Mouse (Mus musculus) large intestine, adult 2 months (tissue): ENCODE data around the gene Plg. TPM values are rescaled to one million over a fixed set of nuclear protein-coding genes. Genes with fewer than 3 reads are reported as not detected.

Experiments
- DNase-seq: peaks from one replicate; pipeline ENCODE4 v3.0.0-alpha.2; 2012; ENCODE audit warnings: low read depth, low spot score
- WGBS: fragments of 180-500 bp; shearing (Covaris S2); methylation state at CpG from one replicate; pipeline ENCODE4 v1.1.7; 2018; 5-methylcytosine and 5-hydroxymethylcytosine counted together
- polyA plus RNA-seq: library from polyadenylated mRNA; depleted of rRNA; stranded (reverse); fragments of >200 nt; gene quantifications from 2 replicates; pipeline ENCODE4 v1.2.3, GENCODE M21; 2012; rRNA removed

Gene Plg
- polyA plus RNA-seq, result 0.05 and 0.09 TPM in 2 replicates

DNA sequence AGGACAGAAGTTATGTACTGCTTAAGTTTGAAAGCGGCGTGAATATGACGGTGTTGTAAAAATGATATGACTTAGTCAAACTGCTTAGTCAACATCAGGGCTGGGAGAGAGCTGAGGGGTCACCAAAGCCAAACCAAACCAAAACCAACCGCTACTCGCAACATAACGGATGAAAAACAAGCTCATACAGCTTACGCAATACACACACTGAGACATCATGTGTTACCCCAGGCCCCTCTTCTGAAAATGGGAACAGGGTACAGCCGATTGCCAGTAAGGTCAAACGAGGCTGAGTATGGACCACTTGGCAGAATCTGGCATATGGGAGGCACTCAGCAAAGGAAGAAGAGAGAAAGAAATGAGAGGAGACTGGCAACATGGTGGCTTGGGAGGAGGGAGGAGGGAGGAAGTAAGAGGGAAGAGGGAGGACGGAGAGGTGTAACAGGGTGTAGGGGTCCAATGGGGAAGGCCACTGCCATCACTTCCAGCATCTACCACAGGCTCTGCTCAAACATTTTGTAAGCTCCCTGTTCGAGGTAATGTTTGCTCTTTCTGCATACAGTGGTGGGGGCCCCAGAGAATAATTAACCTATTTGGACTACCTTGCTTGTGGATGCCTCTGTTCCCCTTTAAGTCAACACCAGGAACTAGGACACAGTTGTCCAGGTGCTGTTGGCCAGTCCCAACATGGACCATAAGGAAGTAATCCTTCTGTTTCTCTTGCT is at the start of gene Plg:
Gene Plg (plus strand): TSS at position 628 of the 725 bp plus-strand sequence.
- WGBS, result 67% methylated on average over 11 of the region's 11 CpGs
- no peak for DNase-seq

DNA sequence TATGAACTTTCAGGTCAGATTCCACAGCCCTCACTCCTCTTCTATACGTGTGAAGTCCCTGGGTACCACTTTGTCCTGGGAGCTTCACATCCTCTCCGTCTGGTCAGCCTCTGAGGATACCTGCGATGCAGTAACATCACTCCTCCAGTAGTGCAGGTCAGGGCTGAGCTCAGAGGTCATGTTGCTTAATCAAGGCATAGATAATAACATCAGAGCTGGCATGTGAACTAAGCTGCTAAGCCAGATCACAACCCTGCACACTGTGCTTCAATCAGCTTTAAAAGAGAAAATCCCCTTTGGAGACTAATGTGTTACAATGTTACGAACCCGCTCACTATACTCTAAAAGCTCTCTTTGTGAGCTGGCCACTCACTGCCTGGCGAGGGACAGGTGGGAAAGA is 43.3 kb upstream of the Plg start:
- WGBS, result 79% methylated on average over 6 of the region's 6 CpGs
- DNase-seq, result no peak

DNA sequence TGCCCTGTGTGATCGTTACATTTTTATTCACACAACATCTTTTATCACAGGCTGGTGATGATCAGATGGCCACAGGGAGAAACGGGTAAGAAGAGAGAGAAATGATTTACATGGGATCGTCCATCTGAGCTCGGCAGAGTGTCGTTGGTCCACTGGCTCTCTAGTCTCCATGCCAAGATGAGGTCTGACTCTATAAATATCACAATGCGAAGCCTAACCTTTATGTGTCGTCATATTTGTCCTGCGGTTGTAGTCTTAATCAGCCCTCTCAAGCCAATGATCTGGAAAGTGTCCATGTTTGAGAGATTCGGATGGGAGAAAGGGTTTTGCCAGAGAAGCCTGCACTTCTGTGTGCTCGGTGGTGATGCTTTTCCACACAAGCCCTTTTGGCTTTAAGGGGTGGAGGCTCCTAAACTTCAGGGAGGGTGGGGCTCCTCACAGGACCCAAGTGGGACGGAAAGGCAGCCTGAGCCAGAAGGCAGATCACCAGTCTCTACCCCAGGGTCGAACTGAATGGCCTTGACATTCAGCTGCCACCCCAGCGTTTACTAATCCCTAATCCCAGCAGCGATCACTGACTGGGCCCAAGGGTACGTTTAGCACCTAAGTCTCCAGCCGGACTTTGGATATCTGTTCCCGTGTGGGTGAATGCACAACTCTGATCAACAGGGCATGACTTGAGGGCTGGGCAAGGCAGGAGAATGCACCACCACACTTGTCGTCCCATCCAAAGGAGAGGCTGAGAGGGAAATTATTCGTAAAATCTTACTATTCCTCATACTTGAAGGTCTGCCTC is 42.1 kb upstream of the Plg start:
- no peak for DNase-seq
- 66% methylated on average over 19 of the region's 19 CpGs for WGBS

DNA sequence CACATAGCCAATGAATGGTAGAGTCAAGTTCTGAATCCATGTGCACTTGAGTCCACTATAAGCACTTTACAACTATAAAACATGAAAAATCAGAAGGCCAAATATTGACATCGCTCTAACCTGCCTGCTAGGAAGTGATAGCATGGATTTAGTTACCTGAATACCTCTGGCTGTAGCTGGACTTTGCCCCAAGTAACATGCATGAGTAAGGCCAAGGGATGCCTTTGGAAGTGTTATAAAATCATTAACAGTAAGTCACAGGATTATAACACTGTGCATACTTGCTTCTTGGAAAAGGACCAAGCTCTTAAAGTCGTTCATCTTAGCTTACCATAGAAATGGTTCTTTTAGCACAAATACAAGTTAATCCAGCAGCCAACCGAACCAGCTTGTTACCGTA is 41.3 kb upstream of the Plg start:
- DNase-seq, result peak; percentile 85
- WGBS, result 20% methylated on average over 4 of the region's 4 CpGs

DNA sequence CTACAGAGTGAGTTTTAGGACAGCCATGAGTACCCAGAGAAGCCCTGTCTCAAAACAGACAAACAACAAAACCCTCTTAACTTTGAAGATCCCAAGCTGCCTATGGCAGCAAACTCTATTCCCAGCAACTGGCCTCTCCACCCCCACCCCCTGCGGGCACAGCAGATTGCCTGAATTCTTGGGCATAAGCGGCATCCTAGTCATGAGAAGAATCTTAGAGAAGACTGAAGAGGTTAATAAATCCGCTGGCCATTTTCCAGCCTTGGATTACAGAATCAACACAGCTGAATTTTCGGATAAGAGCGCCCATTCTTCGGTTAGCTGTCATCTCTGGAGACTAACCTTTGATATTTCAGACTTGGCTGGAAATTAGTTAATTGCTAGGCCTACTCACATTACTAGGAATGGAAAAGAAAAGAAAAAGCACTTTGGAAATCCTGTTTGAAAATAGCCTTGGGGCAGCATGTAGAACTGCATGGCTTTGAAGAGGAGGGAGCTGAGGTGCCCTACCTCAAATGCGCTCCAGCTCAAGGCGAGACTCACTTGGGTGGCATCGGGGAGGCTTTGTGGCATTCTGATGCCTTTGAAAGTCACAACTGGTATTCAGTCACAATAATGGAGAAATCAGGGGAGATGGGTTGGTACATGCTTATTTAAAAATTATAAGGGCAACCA is 34.6 kb upstream of the Plg start:
- 68% methylated on average over 9 of the region's 9 CpGs for WGBS

DNA sequence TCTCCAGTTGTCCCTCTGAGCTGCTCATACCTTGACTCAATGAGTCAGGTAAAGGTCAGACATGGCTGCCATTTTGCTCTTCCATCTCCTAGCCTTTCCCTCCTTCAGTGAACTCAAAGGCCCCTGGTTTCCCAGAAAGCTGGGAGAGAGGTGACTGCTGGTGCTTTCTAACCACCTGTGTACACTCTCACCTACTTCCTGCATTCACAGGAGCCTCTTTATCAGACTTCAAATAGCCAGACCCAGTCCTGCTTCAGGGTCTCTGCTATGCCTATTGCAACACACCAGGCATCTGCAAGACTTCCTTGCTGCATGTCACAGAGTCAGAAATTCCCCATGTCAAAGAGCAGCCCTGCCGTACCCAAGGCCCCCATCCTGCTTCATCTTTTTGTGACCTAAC is 30.9 kb upstream of the Plg start:
- DNase-seq, result no peak
- 68% methylated on average over 1 of the region's 1 CpGs for WGBS

More for the DNA sequence above, 34.6 kb upstream of the Plg start:
- no peak for DNase-seq

DNA sequence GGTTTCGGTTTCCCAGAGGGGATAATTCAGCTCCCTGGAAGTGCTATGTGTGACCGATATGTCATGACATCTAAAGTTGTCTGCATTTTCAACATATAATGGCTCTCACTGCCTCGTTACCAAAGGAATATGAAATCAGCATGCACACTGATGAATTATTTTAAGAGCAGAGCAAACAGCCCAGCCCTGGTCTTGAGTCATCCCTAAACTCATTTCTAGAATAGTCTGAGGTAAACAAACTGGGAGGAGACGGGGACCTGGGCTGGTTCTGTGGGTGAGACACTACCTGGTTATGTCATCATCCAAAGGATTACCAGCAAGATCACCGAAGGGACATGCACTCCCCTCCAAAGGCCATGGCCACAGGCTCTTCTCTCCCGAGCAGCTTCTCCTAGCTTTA is 26.8 kb upstream of the Plg start:
- 64% methylated on average over 6 of the region's 6 CpGs for WGBS
- no peak for DNase-seq

DNA sequence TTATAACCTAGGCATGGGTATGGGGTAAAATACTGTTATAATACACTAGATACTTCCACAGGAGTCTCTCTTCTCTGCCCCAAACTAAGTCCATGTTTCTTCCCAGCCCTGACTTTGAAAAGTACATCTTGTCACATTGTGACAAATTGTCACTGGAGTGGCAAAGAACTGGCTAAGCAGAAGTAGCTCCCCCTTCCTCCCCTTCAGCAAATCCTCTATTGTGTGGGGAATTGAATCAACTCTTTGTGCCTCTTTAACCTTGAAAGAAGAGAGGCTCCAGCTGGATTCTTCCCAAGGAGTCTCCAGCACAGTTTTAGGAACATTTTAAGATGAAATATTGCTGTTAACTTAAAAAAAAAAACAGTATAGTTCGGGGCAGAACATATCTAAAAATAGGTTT is 25.6 kb upstream of the Plg start:
- WGBS, result 54% methylated on average over 1 of the region's 1 CpGs
- no peak for DNase-seq

DNA sequence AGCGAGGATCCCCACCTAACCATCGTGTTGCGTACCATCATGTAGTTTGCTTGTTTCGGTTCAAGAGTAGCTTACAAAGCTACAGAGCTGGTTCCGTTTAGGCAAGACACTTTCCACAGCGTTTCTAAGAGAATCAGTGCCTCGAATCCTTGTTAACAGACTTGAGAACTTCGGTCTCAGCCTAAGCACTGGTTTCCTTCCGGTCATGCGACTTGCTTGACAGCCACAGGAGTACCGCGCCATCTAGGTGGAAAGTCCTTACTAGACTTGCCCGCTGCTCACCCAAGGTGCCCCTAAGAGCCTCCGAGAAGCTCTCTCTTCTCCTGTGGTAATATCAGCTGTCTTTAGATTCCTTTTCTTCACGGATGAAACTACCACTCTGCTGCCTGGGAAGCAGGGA is 18.5 kb upstream of the Plg start:
- WGBS, result 87% methylated on average over 15 of the region's 15 CpGs
- no peak for DNase-seq

DNA sequence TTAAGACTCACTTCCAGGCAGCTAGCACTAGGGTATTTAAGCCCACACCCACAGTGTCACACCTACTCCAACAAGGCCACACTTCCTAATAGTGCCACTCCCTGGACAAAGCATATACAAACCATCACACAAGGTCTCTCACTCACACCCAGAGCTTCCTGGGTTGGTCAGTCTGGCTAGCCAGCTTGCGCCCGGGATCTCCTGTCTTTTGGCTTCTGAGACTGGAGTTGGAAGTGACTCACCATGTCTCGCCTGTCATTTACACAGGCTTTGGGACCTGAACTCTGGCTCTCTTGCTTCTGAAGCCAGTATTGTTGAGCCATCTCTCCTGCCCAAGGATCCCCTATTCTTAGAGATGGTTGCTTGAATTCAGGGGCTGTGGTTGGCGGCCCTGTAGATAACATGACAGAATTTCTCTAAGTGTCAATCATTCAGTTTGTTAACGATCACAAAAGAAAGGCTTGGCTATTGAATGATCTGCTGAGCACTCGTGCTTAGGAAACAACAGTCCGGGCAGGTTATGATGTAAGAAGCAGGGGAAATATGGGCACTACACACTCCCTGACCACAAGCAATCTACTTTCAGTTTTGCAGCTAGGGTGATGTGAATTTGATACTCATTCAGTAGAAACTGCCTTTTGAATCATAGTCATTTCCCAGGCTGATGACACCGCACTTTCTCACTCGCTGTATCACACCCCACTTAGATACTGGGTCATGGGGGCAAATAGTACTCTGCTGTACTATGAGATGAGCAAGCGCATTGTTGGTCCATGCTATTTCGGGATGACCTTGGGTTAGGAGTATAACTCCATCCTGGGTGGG is 14.6 kb upstream of the Plg start:
- WGBS, result 52% methylated on average over 11 of the region's 11 CpGs
- no peak for DNase-seq

DNA sequence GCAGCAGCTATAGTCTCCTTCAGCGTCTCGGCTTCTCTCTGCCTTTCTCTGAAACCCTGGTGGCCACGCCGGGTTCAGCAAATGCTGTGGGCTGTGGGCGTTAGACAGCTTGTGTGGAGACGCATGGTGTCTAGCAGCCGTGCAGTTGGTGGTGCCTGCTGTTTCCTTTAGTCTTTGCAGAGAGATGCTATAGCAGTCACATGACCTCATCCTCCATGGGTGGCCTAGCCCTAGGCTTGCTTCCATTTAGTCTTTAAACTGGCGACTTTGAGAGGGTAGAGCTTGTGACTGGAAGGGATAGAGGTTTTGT is 14.0 kb upstream of the Plg start:
- WGBS, result 60% methylated on average over 8 of the region's 8 CpGs
- no peak for DNase-seq

DNA sequence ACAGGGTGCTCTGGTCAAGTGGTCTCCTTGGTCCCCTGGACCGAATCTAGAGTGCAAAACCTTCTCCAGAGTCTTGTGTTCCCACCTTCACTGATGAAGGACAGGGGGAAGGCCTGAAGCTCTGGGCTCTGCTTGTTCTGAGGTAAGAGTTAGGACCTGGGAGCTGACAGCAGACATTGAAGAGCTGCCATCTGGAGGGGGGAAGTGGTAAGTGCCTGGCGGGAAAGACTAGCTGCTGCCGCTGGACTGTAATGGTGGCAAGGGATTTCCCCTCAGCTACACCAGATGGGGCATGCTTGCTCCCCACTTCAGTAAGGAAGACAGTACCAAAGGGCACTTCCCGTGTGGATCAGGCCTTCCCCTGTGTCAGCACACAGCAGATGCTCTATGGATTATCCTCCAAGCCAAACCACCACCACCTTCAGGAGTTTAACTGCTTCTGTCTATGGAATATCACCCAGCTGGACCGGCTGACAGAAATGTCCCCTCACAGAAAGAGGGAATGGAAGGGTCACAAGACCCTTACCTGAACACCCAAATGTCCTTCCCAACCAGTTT is 11.0 kb upstream of the Plg start:
- 29% methylated on average over 5 of the region's 5 CpGs for WGBS
- no peak for DNase-seq

DNA sequence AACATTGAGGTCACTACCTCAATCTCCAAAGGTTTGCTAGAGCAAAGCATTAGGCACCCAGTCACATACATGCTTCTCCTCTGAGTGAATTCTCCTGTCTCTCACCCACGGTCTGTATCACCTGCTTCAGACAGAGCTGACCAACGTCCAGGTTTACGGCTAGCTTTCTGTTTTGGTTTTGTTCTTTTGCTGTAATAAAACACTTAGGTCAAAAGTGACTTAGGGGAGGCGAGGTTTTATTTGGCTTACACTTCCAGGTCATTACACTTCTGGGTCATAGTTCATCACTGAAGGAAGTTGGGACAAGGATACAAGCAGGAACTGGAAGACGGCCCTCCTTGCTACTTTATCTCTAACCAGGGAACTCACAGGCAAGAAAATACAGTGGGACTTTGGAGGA is 9.0 kb upstream of the Plg start:
- WGBS, result 14% methylated on average over 5 of the region's 5 CpGs
- DNase-seq, result peak; percentile 86

DNA sequence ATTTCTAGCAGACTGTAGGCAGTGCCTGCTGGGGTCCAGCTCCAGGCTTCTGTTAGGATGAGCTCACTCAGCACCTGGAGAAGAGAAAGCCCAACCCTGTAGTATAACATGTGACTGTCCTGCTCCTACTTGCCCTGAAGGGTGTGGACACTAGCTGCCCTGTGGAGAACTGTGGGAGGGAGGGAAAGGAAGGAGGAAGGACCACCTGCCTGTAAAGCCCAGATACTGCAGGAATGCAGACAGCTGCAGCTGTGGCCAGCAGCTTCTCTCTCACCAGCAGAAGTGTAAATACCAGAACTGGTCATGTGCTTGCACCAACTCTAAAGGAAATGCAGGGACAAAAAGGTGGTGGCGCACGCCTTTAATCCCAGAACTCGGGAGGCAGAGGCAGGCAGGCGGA is 8.1 kb upstream of the Plg start:
- no peak for DNase-seq
- WGBS, result 63% methylated on average over 4 of the region's 4 CpGs

DNA sequence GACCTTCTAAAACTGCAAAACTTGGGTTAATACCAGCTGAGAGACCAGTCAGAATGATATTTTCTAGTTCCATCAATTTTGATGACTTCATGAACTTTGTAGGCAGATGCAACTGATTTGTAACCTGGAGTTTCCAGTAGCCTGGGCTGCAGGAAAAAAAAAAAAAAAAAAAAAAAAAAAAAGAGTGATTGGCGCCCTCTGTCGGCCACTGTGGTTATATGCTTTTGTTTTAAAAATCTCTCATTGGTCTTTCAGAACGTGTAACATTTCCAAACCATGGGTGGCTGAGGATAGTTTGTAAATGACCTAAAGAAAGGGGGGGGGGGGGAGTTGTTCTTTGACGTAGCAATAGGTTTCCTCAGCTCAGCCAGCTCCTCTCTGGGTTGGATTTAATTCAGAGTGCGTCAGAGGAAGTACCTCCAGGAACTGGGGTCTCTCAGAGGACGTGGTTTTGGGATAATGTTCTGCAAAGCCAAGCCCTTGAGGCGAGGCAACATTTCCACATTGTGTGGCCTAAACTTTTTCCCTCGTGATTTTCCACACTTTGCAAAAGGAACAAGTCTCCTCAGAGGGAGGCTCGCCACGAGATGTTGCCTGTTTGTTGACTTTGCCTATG is 7.0 kb upstream of the Plg start:
- 22% methylated on average over 10 of the region's 10 CpGs for WGBS
- DNase-seq, result no peak

DNA sequence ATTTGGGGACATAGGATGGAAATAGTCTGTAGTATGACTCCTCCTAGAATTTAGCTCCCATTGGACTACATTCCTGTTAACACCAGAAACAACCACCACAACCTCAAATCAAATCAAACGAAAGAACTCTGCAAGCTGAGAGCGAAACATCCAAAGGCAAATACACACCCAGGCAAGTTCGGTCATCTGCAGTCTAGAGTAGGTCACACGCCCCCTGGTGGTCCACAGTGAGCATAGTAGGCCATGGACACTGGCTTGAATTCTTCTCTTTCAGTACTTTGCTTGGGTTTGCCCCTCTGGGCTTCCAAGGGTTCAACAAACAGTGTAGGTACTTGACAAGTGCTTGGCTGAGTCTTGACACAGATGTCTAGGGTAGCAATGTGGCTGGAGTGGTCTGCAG is 6.4 kb upstream of the Plg start:
- no peak for DNase-seq
- WGBS, result 6% methylated on average over 4 of the region's 4 CpGs

DNA sequence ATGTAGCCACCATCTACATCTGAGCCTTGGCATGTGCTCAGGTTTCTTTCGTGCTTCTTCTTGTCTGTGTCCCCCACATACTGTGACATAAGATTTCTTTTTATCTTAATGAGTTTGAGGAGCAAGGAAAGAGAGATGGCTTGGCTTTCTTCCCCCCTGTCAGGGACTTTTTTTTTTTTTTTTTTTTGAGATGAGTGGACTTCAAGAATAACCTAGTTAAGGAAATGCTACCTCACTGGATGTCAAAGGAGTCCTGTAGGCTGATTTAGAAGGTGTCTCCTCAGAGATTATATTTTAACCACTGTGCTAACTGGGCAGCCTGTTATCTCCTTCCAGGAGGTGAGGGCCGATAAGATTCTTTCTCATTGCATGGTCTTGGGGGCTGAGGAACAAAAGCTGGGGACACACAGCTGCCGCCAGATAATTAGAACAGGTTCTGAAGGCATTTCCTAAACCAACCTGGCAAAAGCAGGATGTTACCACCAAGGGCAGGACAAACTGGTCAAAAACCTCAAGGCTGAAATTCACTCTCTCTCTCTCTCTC is 4.7 kb upstream of the Plg start:
- WGBS, result 57% methylated on average over 3 of the region's 3 CpGs
- no peak for DNase-seq

DNA sequence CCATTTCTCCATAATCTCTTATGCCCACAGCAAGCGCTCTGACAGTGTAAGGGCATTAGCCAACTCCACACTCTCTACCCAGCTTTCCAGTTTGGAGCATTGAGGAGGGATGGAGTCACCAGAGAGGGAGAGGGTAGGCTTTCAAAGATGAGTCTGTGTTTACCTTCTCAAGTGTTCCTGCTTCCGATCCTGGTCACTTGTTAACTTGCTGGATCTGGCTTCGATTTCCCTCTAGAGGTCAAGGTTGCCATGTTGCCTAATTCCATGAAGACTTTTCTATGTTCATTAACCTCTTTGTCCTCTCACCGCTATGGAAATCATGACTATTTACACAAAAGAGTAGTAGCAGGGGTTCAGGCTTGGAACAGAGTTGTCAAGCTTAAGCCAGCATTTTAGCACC is 1.9 kb downstream of the Plg start:
- no peak for DNase-seq
- WGBS, result 61% methylated on average over 4 of the region's 4 CpGs

DNA sequence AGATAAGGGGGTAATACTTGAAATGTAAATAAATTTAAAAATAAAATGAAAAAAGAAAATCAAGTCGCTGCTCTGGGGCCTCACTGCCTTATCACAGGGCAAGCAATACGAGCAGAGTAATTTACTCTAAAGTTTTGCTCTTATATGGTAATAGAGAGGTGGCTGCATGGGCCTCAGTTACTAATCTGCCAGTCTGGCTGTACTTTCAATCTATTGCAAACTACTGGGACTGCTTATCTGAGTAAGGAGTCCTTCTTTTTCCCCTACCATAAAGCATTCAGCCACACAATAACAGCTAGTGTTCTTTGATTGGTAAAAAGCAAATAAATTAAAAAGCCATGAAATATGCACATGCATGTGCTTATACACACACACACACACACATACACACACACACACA is 3.2 kb downstream of the Plg start:
- WGBS, result 45% methylated on average over 2 of the region's 2 CpGs
- DNase-seq, result no peak
